Mouse (Mus musculus): Measurements from ENCODE around the gene Ppp4r1.

The Ppp4r1 gene

DNA sequence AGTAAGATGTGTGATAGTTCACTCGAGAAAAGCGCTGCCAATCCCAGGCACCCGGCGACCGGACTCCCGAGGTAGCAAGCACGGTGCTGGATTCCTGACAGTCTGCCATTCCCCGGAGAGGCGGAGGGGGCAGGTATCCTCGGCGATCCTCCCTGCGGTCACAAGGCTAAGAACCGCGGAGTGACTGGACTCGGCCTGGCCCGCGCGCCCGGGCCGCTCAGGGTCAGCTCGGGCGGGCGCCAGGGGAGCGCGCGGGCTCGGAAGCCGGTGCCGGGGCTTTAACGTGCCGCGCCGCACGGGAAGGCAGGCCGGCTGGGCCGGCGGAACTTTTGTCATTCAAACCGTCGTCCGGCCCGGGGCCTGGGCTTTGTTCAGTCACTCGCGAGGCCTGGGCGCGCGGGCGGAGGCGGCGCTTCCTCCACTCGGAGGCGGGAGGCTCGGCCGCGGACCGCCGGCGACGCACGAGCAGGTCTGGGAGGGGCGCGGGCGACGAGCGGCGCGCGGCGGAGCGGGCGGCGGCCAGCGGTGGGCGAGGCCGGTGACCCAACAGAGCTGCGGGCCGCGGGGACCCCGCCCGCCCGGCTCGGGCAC, at the start of gene Ppp4r1:
Ppp4r1 (plus strand) TSS at position 23 of the 591 bp plus-strand sequence.
- Histone ChIP-seq H3K27me3 (ENCODE audit: control insufficient read depth, insufficient read depth, low read length, poor library complexity, severe bottlenecking) (no peaks in the 10 kb centered on the region), H3K36me3 (ENCODE audit: control insufficient read depth, insufficient read depth, low read length, poor library complexity, severe bottlenecking) (no peaks in the 10 kb centered on the region)
- DNase-seq (ENCODE audit: low read depth, low spot score) = peak; percentile 70

- Histone ChIP-seq H3K36me3 (ENCODE audit: control insufficient read depth, insufficient read depth, low read length, poor library complexity, severe bottlenecking) (no peaks in the 10 kb centered on the region), H3K27me3 (ENCODE audit: control insufficient read depth, insufficient read depth, low read length, poor library complexity, severe bottlenecking) (no peaks in the 10 kb centered on the region)
- no peak for DNase-seq (ENCODE audit: low read depth, low spot score)
These were observed 49.7 kb upstream of the Ppp4r1 start for GRCm38 (mm10) chr17:65732666-65733065.

- Histone ChIP-seq H3K36me3 (ENCODE audit: control insufficient read depth, insufficient read depth, low read length, poor library complexity, severe bottlenecking) (no peaks in the 10 kb centered on the region), H3K27me3 (ENCODE audit: control insufficient read depth, insufficient read depth, low read length, poor library complexity, severe bottlenecking) (no peaks in the 10 kb centered on the region)
- no peak for DNase-seq (ENCODE audit: low read depth, low spot score)
These were observed 47.3 kb upstream of the Ppp4r1 start for GRCm38 (mm10) chr17:65735088-65735487.

GRCm38 (mm10) chr17:65737175-65737574, 45.2 kb upstream of the Ppp4r1 start:
- H3K27me3 ChIP-seq (ENCODE audit: control insufficient read depth, insufficient read depth, low read length, poor library complexity, severe bottlenecking) = no peaks in the 10 kb centered on the region
- DNase-seq (ENCODE audit: low read depth, low spot score) = no peak
- H3K36me3 ChIP-seq (ENCODE audit: control insufficient read depth, insufficient read depth, low read length, poor library complexity, severe bottlenecking) = no peaks in the 10 kb centered on the region

DNA sequence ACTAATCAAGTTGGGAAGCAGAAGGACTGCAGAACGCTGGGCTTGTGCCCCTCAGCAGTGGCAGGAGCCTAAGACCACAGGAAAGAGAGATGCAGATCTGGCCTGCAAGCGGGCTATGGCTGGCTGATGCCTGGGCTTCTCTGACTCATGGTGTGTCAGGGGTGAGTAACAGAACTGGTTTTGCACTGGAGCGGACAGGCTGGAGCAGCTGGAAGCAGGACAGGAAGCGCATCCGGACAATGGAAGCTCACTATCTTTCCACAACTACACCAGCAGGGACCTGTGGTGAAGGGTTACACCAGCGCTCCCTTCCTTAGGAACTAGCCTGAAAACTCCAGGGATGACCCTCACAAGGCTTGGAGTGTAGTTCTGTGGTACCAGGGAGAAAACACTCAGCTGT, 44.8 kb upstream of the Ppp4r1 start:
- DNase-seq (ENCODE audit: low read depth, low spot score) = no peak
- no peaks in the 10 kb centered on the region for H3K36me3 ChIP-seq (ENCODE audit: control insufficient read depth, insufficient read depth, low read length, poor library complexity, severe bottlenecking)

GRCm38 (mm10) chr17:65739874-65740725, 42.3 kb upstream of the Ppp4r1 start:
- H3K36me3 ChIP-seq (ENCODE audit: control insufficient read depth, insufficient read depth, low read length, poor library complexity, severe bottlenecking) = no peaks in the 10 kb centered on the region
- H3K27me3 ChIP-seq (ENCODE audit: control insufficient read depth, insufficient read depth, low read length, poor library complexity, severe bottlenecking) = no peaks in the 10 kb centered on the region
- no peak for DNase-seq (ENCODE audit: low read depth, low spot score)

More for the DNA sequence above, 44.8 kb upstream of the Ppp4r1 start:
- no peaks in the 10 kb centered on the region for H3K27me3 ChIP-seq (ENCODE audit: control insufficient read depth, insufficient read depth, low read length, poor library complexity, severe bottlenecking)

GRCm38 (mm10) chr17:65741565-65741964, 40.8 kb upstream of the Ppp4r1 start:
- no peak for DNase-seq (ENCODE audit: low read depth, low spot score)
- Histone ChIP-seq H3K27me3 (ENCODE audit: control insufficient read depth, insufficient read depth, low read length, poor library complexity, severe bottlenecking) (no peaks in the 10 kb centered on the region), H3K36me3 (ENCODE audit: control insufficient read depth, insufficient read depth, low read length, poor library complexity, severe bottlenecking) (no peaks in the 10 kb centered on the region)

DNA sequence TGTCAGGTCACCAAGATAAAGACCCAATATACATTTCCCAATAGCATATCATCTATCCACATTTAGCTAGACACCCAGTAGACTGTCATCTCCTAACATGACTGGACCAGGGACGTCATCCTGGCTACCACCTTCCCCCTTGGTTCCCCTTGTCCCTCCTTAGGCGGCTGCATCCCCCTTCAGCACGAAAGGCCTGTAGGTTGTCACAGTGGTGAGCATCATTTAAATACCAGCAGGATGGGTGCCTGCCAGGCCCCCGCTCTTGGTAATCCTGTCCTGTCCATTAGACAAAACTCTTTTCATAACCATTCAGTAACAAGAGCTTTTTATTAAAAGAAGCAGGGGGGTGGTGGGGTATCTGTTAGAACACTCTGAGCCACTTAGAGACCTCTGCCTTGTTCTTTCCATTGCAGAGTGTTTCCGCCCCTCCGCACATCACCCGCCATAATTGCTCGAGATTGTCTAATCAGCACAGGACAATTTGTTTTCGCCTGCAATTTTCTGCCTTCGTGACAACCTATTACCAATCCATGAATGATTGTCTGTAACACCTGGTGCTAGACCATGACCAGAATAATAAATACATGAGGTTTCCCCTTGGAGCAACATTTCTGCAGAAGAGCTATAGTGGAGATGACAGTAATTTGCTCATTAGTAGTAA, 40.0 kb upstream of the Ppp4r1 start:
- no peak for DNase-seq (ENCODE audit: low read depth, low spot score)
- Histone ChIP-seq H3K27me3 (ENCODE audit: control insufficient read depth, insufficient read depth, low read length, poor library complexity, severe bottlenecking) (no peaks in the 10 kb centered on the region), H3K36me3 (ENCODE audit: control insufficient read depth, insufficient read depth, low read length, poor library complexity, severe bottlenecking) (no peaks in the 10 kb centered on the region)

- no peak for DNase-seq (ENCODE audit: low read depth, low spot score)
- Histone ChIP-seq H3K27me3 (ENCODE audit: control insufficient read depth, insufficient read depth, low read length, poor library complexity, severe bottlenecking) (no peaks in the 10 kb centered on the region), H3K36me3 (ENCODE audit: control insufficient read depth, insufficient read depth, low read length, poor library complexity, severe bottlenecking) (no peaks in the 10 kb centered on the region)
These were observed 39.4 kb upstream of the Ppp4r1 start for GRCm38 (mm10) chr17:65742969-65743368.

GRCm38 (mm10) chr17:65743664-65744330, 38.6 kb upstream of the Ppp4r1 start:
- Histone ChIP-seq H3K27me3 (ENCODE audit: control insufficient read depth, insufficient read depth, low read length, poor library complexity, severe bottlenecking) (no peaks in the 10 kb centered on the region), H3K36me3 (ENCODE audit: control insufficient read depth, insufficient read depth, low read length, poor library complexity, severe bottlenecking) (no peaks in the 10 kb centered on the region)
- no peak for DNase-seq (ENCODE audit: low read depth, low spot score)

DNA sequence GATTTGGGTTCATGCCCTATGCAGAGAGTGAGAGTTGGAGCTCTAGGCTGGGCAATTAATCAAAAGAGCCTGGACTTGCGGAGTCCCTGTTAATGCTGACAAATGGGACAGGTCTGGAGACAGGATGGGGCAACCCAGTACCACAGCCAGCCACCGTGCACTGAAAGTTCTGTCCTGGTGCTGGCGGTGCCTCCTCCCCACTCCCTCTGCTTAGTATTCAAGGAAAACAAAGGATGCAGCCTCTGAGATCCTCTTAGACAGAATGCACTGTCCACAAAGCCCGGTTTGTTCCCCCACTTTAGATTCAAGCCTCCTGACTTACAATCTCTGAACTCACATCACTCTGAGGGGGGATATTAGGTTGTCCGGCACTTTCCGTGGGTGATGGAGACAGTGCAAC, 36.1 kb upstream of the Ppp4r1 start:
- no peaks in the 10 kb centered on the region for H3K27me3 ChIP-seq (ENCODE audit: control insufficient read depth, insufficient read depth, low read length, poor library complexity, severe bottlenecking)
- H3K36me3 ChIP-seq (ENCODE audit: control insufficient read depth, insufficient read depth, low read length, poor library complexity, severe bottlenecking) = no peaks in the 10 kb centered on the region
- no peak for DNase-seq (ENCODE audit: low read depth, low spot score)

DNA sequence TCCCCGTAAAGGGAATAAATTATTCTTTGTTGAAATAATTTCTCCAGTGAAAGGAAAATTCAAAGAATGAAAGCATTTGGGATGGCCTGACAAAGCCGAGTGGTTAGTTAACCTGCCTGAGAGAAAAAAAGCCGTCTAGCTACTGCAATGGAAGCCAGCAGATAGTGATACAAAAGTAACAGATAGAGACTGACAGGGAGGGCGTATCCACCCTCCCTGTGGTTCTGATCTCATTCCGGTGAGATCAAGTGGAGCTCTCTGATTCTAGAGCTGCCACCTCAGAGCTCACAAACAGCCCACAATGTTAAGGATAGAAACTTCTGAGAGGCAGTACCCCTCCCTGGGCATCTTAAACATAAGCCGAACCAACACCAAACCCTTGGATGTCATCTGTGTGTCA, 33.4 kb upstream of the Ppp4r1 start:
- H3K27me3 ChIP-seq (ENCODE audit: control insufficient read depth, insufficient read depth, low read length, poor library complexity, severe bottlenecking) = no peaks in the 10 kb centered on the region
- no peaks in the 10 kb centered on the region for H3K36me3 ChIP-seq (ENCODE audit: control insufficient read depth, insufficient read depth, low read length, poor library complexity, severe bottlenecking)
- no peak for DNase-seq (ENCODE audit: low read depth, low spot score)

DNA sequence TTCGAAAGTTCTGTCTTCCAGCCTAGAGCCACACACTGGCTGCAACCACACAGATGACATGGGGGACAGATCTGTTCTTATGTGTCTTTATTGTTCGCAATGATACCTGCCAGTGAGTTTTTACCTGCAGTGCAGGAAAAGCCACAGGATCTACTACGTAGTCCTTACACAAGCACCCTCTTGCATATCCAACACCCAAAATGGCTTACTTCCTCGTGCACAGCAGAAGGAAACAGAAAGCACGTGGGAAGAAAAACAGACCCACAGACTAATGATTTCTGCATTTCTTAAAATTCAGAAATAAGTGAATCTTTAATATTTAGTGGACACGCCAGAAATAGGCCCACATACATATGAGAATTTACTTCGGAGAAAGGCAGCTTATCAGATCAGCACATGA, 32.6 kb upstream of the Ppp4r1 start:
- Histone ChIP-seq H3K36me3 (ENCODE audit: control insufficient read depth, insufficient read depth, low read length, poor library complexity, severe bottlenecking) (no peaks in the 10 kb centered on the region), H3K27me3 (ENCODE audit: control insufficient read depth, insufficient read depth, low read length, poor library complexity, severe bottlenecking) (no peaks in the 10 kb centered on the region)
- no peak for DNase-seq (ENCODE audit: low read depth, low spot score)

DNA sequence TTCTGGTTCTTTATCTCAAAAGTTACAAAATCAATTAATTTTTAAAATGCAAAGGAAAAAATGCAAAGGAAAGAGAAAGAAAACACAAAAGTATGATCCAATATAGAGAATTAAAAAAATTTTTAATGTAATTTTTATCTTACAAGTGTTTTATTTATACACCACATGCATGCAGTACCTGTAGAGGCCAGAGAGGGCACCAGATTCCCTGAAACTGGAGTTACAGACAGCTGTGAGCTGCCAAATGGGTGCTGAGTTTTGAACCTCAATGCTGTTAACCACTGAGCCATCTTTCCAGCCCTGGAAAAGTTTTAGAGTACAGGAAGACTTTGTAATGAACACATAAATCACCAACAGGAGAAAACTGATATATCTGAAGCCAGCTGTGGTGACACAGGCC, 32.1 kb upstream of the Ppp4r1 start:
- Histone ChIP-seq H3K36me3 (ENCODE audit: control insufficient read depth, insufficient read depth, low read length, poor library complexity, severe bottlenecking) (no peaks in the 10 kb centered on the region), H3K27me3 (ENCODE audit: control insufficient read depth, insufficient read depth, low read length, poor library complexity, severe bottlenecking) (no peaks in the 10 kb centered on the region)
- DNase-seq (ENCODE audit: low read depth, low spot score) = peak; percentile 58

GRCm38 (mm10) chr17:65753130-65753529, 29.2 kb upstream of the Ppp4r1 start:
- DNase-seq (ENCODE audit: low read depth, low spot score) = no peak
- Histone ChIP-seq H3K27me3 (ENCODE audit: control insufficient read depth, insufficient read depth, low read length, poor library complexity, severe bottlenecking) (no peaks in the 10 kb centered on the region), H3K36me3 (ENCODE audit: control insufficient read depth, insufficient read depth, low read length, poor library complexity, severe bottlenecking) (no peaks in the 10 kb centered on the region)
